Mouse (Mus musculus): Measurements from ENCODE around the gene Olfr701.

Olfr701 gene

DNA sequence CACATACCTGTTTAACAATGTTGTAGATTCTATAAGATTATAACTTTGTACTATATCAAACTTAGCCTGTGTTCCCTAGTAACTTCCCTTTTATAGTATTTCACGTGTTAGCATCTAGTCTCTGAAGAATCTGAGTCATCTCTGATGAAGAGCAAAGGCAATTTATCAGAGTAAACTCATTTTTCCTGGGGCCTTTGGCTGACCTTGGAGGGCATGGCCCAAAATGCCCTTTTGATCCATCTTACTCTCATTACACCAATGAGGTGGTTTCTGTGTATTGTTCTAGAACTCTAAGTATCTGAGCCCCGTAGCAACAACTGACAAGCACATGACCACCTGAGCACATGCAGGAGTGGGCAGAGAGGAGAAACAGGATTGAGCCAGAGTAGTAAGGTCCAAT is at the start of gene Olfr701:
Gene Olfr701 (plus strand): TSS at position 301 of the 400 bp plus-strand sequence.
- no peak for DNase-seq (ENCODE audit: low read depth, low spot score)

DNA sequence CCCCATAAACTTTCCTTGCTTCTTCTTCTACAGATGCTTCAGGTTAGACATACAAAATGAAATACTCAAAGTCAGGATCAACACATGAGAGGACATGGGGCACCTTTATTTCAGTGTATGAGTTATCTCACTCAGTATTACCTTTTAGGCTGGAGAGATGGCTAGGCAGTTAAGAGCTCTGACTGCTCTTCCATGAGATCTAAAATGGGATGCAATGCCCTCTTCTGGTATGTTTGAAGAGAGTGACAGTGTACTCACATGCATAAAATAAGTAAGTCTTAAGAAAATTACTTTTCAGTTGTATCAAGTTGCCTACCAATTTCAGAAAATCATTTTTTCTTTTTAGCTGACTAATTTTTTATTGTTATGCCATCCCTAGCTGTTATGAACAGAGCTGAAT is 25.6 kb upstream of the Olfr701 start:
- peak; percentile 6 for DNase-seq (ENCODE audit: low read depth, low spot score)

DNA sequence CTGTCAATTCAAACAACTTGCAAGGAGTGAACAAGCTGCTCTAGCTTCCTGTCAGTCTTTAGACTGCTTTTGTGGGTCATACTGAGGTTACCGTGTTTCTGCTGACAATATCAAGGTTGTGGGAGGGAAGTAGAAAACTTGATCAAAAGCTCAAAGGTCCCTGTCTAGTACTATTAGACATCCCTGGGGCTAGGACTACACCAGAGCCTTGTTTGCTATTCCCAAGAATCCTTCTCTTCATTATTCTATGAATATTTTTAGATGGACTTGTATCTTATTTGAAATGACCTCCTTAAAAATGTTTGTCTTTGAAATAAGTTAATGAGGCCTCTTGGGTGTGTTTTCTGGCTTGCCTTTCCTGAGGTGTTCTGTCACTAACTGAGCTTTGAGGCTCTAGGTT is 20.8 kb upstream of the Olfr701 start, which contains the start of gene Olfr699:
Gene Olfr699 (minus strand): TSS at position 101 of the 400 bp plus-strand sequence.
- DNase-seq (ENCODE audit: low read depth, low spot score), result no peak

DNA sequence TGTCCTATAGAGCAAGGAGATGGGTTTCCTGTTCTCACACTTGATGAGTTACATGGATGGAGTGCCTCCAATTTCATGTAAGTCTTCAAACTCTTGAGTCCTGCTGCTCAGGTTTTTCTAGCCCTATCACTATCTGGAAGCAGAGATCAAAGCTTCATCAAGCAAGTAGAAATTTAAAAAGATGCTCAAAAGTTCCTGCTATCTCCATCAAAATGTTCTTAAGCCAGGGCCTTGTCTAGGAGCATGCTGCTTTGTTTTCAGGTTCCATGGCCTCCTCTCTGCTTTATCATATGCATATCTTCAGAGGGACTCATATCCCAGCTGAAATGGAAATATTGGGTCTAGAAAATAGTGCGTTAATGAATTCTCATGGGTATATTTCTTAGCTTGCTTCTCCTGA is 5.2 kb upstream of the Olfr701 start, which contains the start of gene Olfr700:
Gene Olfr700 (minus strand): TSS at position 101 of the 400 bp plus-strand sequence.
- DNase-seq (ENCODE audit: low read depth, low spot score), result no peak

DNA sequence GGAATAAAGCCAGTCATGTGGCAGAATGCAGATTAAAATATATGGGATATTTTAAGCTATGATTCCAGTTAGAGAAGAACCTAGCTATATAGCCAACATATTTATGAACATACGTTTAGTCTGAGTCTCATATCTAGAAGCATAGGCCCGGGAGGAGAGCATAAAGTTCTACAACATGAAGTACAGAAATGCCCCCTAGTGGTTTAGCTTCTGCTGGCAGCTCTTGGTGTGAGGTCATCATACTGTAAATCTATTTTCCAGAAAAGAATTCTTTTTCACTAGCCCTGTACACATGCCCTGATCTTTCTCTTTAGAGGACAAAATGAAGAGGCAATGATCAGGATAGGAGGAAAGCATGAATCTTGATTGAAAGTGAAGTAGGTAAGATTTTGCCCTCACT is 1.8 kb downstream of the Olfr701 start:
- peak; percentile 24 for DNase-seq (ENCODE audit: low read depth, low spot score)

DNA sequence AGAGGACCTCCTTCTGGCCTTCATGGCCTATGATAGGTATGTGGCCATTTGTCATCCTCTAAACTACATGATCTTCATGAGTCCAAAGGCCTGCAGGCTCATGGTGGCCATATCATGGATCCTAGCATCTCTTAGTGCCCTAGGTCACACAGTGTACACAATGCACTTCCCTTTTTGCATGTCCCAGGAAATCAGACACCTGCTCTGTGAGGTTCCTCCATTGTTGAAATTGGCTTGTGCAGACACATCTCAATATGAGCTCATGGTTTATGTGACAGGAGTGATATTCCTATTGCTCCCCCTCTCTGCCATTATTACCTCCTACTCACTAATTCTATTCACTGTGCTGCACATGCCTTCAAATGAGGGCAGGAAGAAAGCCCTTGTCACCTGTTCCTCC is 4.5 kb downstream of the Olfr701 start:
- DNase-seq (ENCODE audit: low read depth, low spot score), result no peak

DNA sequence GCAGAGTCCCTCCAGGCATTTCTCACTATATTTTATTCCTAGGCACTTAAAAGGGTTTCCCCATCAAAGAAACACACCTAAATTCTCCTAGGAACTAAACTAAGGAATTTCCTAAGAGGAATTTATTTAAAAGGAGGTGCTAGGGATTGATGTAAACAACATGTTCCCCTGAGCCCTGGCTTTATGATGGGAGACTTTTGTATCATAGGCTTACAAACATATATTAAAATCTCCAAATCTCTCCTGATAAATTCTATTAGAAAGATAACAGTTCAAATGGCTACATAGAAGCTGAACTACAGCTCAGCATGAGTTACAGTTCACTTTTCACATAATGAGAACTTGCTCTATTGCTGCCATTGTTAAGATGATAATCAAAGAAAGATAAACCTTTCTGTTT is 19.9 kb downstream of the Olfr701 start, which contains the start of gene Olfr702:
Gene Olfr702 (minus strand): TSS at position 101 of the 400 bp plus-strand sequence.
- DNase-seq (ENCODE audit: low read depth, low spot score), result no peak

DNA sequence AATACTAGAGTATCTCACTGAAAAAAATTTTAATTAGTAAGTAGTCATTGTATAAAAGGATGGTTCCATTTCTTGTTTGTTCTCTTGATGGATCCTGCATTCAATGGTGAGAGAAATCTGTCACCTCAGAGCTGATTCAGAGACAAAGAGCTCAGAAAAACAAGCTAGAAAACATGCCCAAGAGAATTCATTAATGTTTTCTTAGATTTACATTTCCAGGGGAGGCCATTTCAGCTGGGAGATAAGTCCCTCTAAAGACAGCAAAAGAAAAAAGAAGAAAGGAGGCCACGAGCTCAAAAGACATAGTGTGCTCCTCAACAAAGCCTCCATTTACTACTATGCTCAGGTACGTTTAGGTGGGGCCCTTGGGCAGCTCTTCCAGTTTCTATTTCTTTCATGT is 29.1 kb downstream of the Olfr701 start, which contains the start of gene Olfr703:
Gene Olfr703 (plus strand): TSS at position 301 of the 400 bp plus-strand sequence.
- DNase-seq (ENCODE audit: low read depth, low spot score), result no peak

DNA sequence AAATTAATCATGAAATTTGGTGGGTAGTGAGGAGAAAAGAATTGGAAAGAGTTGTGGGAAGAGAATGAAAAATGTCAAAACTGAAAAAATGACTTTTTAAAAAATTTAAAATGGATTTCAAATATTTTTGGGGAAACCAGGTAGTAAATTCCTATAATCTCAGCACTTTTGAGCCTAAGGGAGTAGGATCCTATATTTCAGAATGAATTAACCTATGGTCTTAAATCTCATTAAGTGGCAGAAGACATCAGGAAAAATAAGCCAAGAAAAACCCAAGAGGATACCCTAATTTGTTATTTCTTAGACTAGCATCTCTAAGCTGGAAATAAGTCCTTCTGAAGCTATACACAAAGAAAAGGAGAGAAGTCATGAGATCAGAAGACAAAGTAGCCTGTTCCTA is 49.0 kb downstream of the Olfr701 start, which contains the start of gene Olfr704:
Gene Olfr704 (plus strand): TSS at position 301 of the 400 bp plus-strand sequence.
- DNase-seq (ENCODE audit: low read depth, low spot score), result no peak
